Mouse (Mus musculus) effector memory CD4-positive, alpha-beta T cell, adult 7 months (primary cell): ENCODE measurements around the gene Trappc11. TPM values are rescaled to one million over a fixed set of nuclear protein-coding genes. Genes with fewer than 3 reads are reported as not detected.

Experiments used
- polyA plus RNA-seq: library from polyadenylated mRNA; unstranded; fragments of 100-300 nt; shearing (Covaris generic); gene quantifications from one replicate; pipeline ENCODE4 v1.2.1, GENCODE M21; 2017

The Trappc11 gene
- 28.1 TPM for polyA plus RNA-seq

DNA sequence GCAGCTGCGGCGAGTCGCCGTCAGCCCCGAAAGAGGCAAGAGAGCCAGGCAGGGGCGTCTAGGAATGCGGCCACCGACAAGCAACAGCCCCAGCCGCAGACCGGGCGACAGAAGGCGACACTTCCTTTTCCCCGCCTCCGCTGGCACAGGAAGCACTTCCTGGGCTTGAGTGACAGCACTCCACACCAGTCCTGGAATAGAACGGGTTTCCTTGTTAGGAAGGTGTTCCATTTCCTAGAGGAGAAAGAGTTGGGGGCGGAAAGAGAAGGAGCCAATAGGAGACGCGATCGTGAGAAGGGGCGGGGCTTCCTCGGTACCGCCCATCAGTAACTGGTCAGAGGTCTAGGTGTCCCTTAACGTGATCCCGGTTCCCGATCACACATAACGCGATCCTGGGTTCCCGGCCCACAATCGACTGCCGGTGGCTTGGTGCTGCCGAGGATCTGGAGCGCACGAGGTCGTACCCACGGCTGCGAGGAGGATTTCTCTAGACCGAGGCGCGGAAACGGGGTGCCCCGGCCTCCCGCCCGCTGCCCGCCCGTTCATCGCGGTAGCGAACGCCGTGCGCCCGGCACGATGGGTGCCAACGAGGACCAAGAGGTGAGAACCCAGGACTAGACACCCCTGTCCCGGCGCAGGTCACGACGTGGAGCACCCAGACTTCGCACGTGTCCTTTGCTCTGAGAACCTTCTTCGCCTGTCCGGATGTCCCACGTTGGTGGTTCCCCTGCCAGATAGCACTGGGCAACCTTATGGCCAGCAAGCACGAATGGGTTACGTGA, at the start of gene Trappc11, which contains the start of gene Rwdd4a:
Gene Trappc11 (minus strand): TSS at position 127 of the 782 bp plus-strand sequence.
Gene Rwdd4a (plus strand): TSS at position 321 of the 782 bp plus-strand sequence.

DNA sequence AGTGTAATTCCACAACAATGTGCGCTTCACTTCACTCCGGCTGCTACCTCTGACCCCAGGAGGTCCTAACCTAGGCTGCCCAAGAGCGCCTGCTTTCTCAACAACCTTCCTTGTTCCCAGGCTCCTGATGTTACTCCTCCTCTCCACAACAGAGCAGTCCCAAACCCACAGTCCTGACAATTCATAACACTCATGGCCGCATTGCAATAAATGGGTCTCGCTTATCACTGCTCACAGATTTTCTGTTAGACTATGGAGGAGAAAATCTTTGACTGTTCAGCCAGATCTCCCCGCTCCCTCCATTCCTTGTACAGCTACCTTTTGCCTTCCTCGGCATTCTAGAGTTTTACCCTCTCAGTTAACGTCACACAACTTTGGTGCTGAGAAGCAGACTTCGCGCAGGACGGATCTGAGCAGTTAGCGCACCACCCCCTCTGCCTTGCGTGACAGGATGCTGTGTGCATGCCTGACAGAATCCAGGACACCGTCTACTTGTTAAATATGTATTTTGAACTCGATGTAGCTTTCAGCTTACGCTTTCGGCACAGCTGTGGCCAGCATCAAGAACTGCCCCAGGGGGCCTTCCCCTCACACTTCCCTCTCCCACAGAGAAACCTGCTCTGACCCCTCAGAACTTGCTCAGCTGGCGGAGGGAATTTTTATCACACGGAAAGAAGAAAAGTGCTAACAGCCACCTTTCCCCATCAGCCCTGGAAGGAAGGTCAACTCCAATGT, 86.8 kb downstream of the Trappc11 start, which contains the start of gene Stox2:
Gene Stox2 (minus strand): TSS at position 51 of the 735 bp plus-strand sequence.

Other genes with a start within 250 kb of the Trappc11 start
- gene Stox2, start 87.1 kb downstream of the Trappc11 start, polyA plus RNA-seq: 0.44 TPM
- 30.7 TPM for gene Rwdd4a, start 194 bp upstream of the Trappc11 start, polyA plus RNA-seq
- gene Ing2, start 142.1 kb upstream of the Trappc11 start, polyA plus RNA-seq: 66.3 TPM
- gene Cdkn2aip, start 180.5 kb upstream of the Trappc11 start, polyA plus RNA-seq: 59.2 TPM